Mouse (Mus musculus) left cerebral cortex, postnatal 4 days (tissue): Measurements from ENCODE around the gene Ing4. TPM values are rescaled to one million over a fixed set of nuclear protein-coding genes. Genes with fewer than 3 reads are reported as not detected.

Source experiments
- DNase-seq: peaks from one replicate; pipeline ENCODE4 v3.0.0-alpha.2; 2022
- intact Hi-C: fragments of 180-260 bp; cut with DNase I; formaldehyde crosslinking; loops from one replicate; pipeline ENCODE4 v1.15.1; 2025
- microRNA-seq: library from miRNA; unstranded; fragments of <30 nt; microRNA quantifications from one replicate; pipeline ENCODE4 v1.2.0, GENCODE M21; 2022
- total RNA-seq, 2 experiments: library from RNA; stranded (reverse); gene quantifications; 2 replicates each; pipeline ENCODE4 v1.2.3; 2021

The Ing4 gene
- total RNA-seq, 2 experiments from 2014 or later: 67.4 to 72.0 TPM

GRCm38 (mm10) chr6:125089521-125090321 is 50.2 kb downstream of the Ing4 start:
- intact Hi-C loops: loop anchor here (10.0 kb wide), 1 partner anchor 235 kb away; the partner anchor contains the start of gene P3h3
- DNase-seq: peak; percentile 86

GRCm38 (mm10) chr6:125090341-125091085 is 51.0 kb downstream of the Ing4 start:
- DNase-seq: no peak
- intact Hi-C loops: no loop called here

- intact Hi-C loops: no loop called here
- DNase-seq: no peak
These were observed 52.8 kb downstream of the Ing4 start for GRCm38 (mm10) chr6:125092372-125092771.

- intact Hi-C loops: no loop called here
- DNase-seq: no peak
These were observed 55.3 kb downstream of the Ing4 start for GRCm38 (mm10) chr6:125094843-125095242.

GRCm38 (mm10) chr6:125095391-125096278 is 56.1 kb downstream of the Ing4 start, which contains the start of gene Chd4:
TSS of gene Chd4 (plus strand) at chr6:125095981.
- intact Hi-C loops: no loop called here
- DNase-seq: peak; percentile 100

GRCm38 (mm10) chr6:125096279-125096596 is 56.7 kb downstream of the Ing4 start:
- no peak for DNase-seq
- intact Hi-C loops: no loop called here

- intact Hi-C loops: no loop called here
- DNase-seq: peak; percentile 81
These were observed 57.2 kb downstream of the Ing4 start for GRCm38 (mm10) chr6:125096597-125097345.

- no peak for DNase-seq
- intact Hi-C loops: no loop called here
These were observed 57.8 kb downstream of the Ing4 start for GRCm38 (mm10) chr6:125097346-125097689.

GRCm38 (mm10) chr6:125097951-125098350 is 58.4 kb downstream of the Ing4 start:
- no peak for DNase-seq
- intact Hi-C loops: no loop called here

- DNase-seq: no peak
- intact Hi-C loops: no loop called here
These were observed 59.0 kb downstream of the Ing4 start for GRCm38 (mm10) chr6:125098513-125098912.

Small RNA genes within 50 kb of the gene (microRNA-seq; reads per million reads assigned to microRNA genes)
- gene Mir7045: not detected

Other genes with a start within 250 kb of the Ing4 start
- gene Spsb2, start 231.1 kb upstream of the Ing4 start, total RNA-seq: 1 to 10 TPM; 4.1 TPM
- 100 to 1,000 TPM; 275 to 296 TPM for gene Tpi1, start 225.5 kb upstream of the Ing4 start, total RNA-seq
- 100 to 1,000 TPM; 192 to 202 TPM for gene Usp5, start 210.3 kb upstream of the Ing4 start, total RNA-seq
- 10 to 100 TPM in 1 of 2 experiments, 1 to 10 TPM in 1; 6.9 to 10.8 TPM for gene Cdca3, start 210.2 kb upstream of the Ing4 start, total RNA-seq
- under 1 TPM; 0.32 to 0.46 TPM for gene Gnb3, start 199.5 kb upstream of the Ing4 start, total RNA-seq
- gene P3h3, start 182.0 kb upstream of the Ing4 start, total RNA-seq: 10 to 100 TPM; 55.9 to 56.1 TPM
- gene Gpr162, start 175.8 kb upstream of the Ing4 start, total RNA-seq: 100 to 1,000 TPM; 145 to 164 TPM
- gene Cd4, start 151.5 kb upstream of the Ing4 start, total RNA-seq: 1 to 10 TPM in 1 of 2 experiments, under 1 TPM in 1; 0.52 to 1.2 TPM
- gene Lag3, start 128.1 kb upstream of the Ing4 start, total RNA-seq: 1 to 10 TPM; 1.7 to 2.3 TPM
- 1,000 to 10,000 TPM; 1,603 to 1,633 TPM for gene Ptms, start 119.7 kb upstream of the Ing4 start, total RNA-seq
- gene Mlf2, start 108.4 kb upstream of the Ing4 start, total RNA-seq: 100 to 1,000 TPM; 467 to 469 TPM
- 10 to 100 TPM; 67.8 to 72.6 TPM for gene Cops7a, start 74.2 kb upstream of the Ing4 start, total RNA-seq
- 10 to 100 TPM; 89.1 to 97.3 TPM for gene Pianp, start 43.1 kb upstream of the Ing4 start, total RNA-seq
- gene Zfp384, start 30.6 kb upstream of the Ing4 start, total RNA-seq: 10 to 100 TPM; 51.8 to 56.1 TPM
- gene Acrbp, start 9.9 kb downstream of the Ing4 start, total RNA-seq: 10 to 100 TPM; 11.7 to 13.0 TPM
- 1 to 10 TPM; 1.3 TPM for gene Lpar5, start 28.2 kb downstream of the Ing4 start, total RNA-seq
- 100 to 1,000 TPM; 173 to 175 TPM for gene Chd4, start 56.2 kb downstream of the Ing4 start, total RNA-seq
- gene Nop2, start 92.1 kb downstream of the Ing4 start, total RNA-seq: 10 to 100 TPM; 43.0 to 44.5 TPM
- gene Iffo1, start 105.5 kb downstream of the Ing4 start, total RNA-seq: 10 to 100 TPM; 27.0 to 28.3 TPM
- gene Gapdh, start 126.7 kb downstream of the Ing4 start, total RNA-seq: 1,000 to 10,000 TPM; 1,244 to 1,314 TPM
- gene Ncapd2, start 151.9 kb downstream of the Ing4 start, total RNA-seq: 10 to 100 TPM; 44.9 to 51.4 TPM
- 10 to 100 TPM; 67.7 to 72.7 TPM for gene Mrpl51, start 152.0 kb downstream of the Ing4 start, total RNA-seq
- 10 to 100 TPM in 1 of 2 experiments, 1 to 10 TPM in 1; 7.0 to 10.2 TPM for gene Vamp1, start 175.8 kb downstream of the Ing4 start, total RNA-seq
- gene Tapbpl, start 192.1 kb downstream of the Ing4 start, total RNA-seq: 1 to 10 TPM; 1.7 to 1.9 TPM
- gene Cd27, start 197.2 kb downstream of the Ing4 start, total RNA-seq: not detected
- gene Tuba3a, start 246.3 kb downstream of the Ing4 start, total RNA-seq: not detected